Mouse (Mus musculus): ENCODE data around the gene Slc7a7. TPM values are rescaled to one million over a fixed set of nuclear protein-coding genes. Genes with fewer than 3 reads are reported as not detected.

Gene Slc7a7
- polyA plus RNA-seq, 2 experiments: 4.9 to 7.8 TPM

DNA sequence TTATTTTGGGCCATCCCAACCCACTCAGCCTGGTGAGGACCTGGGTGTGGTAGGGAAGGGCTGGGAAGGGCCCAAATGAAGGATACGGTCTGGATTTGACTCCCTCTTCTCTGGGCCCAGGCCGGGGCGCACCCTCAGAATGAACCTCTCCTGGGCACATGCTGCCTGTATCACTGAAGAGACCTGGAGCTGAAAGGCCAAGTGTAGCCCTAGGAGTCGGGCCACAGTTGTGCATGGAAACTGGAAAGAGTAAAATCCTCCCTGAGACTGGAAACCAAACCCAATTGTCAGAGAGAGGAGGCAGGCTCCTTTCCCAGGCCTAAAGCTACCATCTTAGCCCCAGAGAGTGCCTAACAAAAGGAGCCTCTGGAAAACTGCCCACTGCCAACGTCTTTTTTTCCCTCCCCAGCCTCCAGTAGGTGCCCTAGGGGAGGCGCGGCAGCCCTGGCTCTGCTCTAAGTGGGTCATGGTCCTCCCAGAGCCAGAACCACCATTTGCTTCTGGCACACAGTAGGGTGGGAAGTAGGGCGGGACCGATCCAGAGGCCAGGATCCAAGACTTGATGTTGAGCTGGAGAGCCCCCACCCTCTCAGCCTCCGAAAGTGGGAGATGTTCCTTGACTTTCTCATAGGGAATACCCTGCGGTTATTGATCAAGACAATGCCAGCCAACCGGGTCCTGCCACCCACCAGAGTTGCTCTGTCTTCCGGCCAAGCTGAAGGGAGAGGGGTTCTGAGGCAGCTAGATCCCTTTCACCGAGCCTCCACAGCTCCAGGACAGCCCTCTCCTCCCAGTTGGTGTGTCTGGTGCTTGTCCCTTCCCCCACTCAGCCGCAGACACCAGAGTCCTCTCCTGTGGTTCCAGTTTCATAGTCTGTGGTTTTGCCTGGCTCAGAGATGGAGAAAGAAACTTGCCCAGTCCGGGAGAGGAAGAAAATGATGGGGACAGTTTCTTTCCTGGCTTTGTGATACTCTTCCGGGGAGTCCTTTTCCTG lies 15.6 kb upstream of the Slc7a7 start:
- Histone ChIP-seq H3K4me2 (ENCODE audit: low read depth) (peak overlapping the region; percentile 60), H3K4me1 (replicated peaks; ENCODE audit: control insufficient read depth in 2 of 2, insufficient read depth in 2 of 2, low read length in 1 of 2) (peaks cover under 1 to 16% of the 10 kb centered on the region in 2 experiments; a peak in 3 of 4 replicates), H3K9ac (replicated peaks) (peak overlapping the region; percentile 57), H3K9me3 (ENCODE audit: control insufficient read depth, low read length) (no peaks in the 10 kb centered on the region), H3K27me3 (ENCODE audit: control insufficient read depth, insufficient read depth, low read length) (peaks cover 33% of the 10 kb centered on the region), H3K4me3 (ENCODE audit: insufficient read depth in 1 of 2, low read depth in 2 of 2, low read length in 2 of 2) (peak overlapping the region; percentile 55 to 60), H3K27ac (no peak overlapping the region), H3K36me3 (replicated peaks; ENCODE audit: control insufficient read depth, insufficient read depth, low read depth) (no peaks in the 10 kb centered on the region; the same call in 1 of the 2 replicates)
- 25% methylated on average over 17 of the region's 17 CpGs for WGBS (ENCODE audit: insufficient replicate concordance)
- TF ChIP-seq CTCF (IDR thresholded peaks at IDR 0.05; ENCODE audit: low read depth) (no peak), EP300 (IDR thresholded peaks at IDR 0.05; ENCODE audit: low read depth) (no peak)
- no peak for DNase-seq (ENCODE audit: low read depth in 3 of 3, low spot score in 3 of 3)
- no peak for ATAC-seq (ENCODE audit: insufficient read depth)

- Histone ChIP-seq H3K9me3 (ENCODE audit: control insufficient read depth, low read length) (no peaks in the 10 kb centered on the region), H3K27ac (no peak overlapping the region), H3K9ac (replicated peaks) (peak overlapping the region; percentile 57), H3K27me3 (ENCODE audit: control insufficient read depth, insufficient read depth, low read length) (peaks cover 33% of the 10 kb centered on the region), H3K4me2 (ENCODE audit: low read depth) (peak overlapping the region; percentile 60), H3K36me3 (replicated peaks; ENCODE audit: control insufficient read depth, insufficient read depth, low read depth) (no peaks in the 10 kb centered on the region; the same call in 1 of the 2 replicates), H3K4me3 (ENCODE audit: insufficient read depth in 1 of 2, low read depth in 2 of 2, low read length in 2 of 2) (peak overlapping the region; percentile 55 to 60), H3K4me1 (replicated peaks; ENCODE audit: control insufficient read depth in 2 of 2, insufficient read depth in 2 of 2, low read length in 1 of 2) (peaks cover 5 to 20% of the 10 kb centered on the region in 2 experiments; a peak in 3 of 4 replicates)
- ATAC-seq (ENCODE audit: insufficient read depth): no peak
- no peak for DNase-seq (ENCODE audit: low read depth in 3 of 3, low spot score in 3 of 3)
- WGBS (ENCODE audit: insufficient replicate concordance): 4% methylated on average over 54 of the region's 54 CpGs
- TF ChIP-seq CTCF (IDR thresholded peaks at IDR 0.05; ENCODE audit: low read depth) (no peak), EP300 (IDR thresholded peaks at IDR 0.05; ENCODE audit: low read depth) (no peak)
These were observed 14.7 kb upstream of the Slc7a7 start for GRCm38 (mm10) chr14:54432078-54432836.

DNA sequence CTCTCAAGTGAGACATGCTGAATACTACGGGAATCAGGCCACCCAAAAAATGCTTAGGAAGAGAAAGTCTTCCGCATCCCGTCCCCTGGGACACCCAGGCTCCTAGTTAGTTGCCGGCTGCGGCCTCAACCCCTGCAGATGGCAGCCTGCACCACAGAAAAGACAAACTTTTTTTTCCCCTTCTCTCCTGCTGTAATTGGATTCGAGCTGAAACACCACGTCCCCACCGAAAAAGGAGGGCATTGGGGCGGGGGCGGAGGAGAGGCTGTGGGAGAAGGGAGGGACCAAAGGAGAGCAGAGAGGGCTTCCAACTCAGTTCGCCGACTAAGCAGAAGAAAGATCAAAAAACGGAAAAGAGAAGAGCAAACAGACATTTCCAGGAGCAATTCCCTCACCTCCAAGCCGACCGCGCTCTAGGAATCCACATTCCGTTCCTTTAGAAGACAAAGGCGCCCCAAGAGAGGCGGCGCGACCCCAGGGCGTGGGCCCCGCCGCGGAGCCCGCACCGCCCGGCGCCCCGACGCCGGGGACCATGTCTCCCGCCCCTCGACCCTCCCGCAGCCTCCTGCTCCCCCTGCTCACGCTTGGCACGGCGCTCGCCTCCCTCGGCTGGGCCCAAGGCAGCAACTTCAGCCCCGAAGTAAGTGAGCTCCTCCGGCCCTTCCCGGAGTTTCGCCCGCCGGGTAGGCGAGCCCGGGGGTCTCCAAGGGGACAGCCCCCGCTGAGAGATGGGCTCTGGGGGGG lies 13.9 kb upstream of the Slc7a7 start, which contains the start of gene Mmp14:
Gene Mmp14 (plus strand): TSS at position 279 of the 744 bp plus-strand sequence.
- Histone ChIP-seq H3K36me3 (replicated peaks; ENCODE audit: control insufficient read depth, insufficient read depth, low read depth) (no peaks in the 10 kb centered on the region; the same call in 1 of the 2 replicates), H3K4me1 (replicated peaks; ENCODE audit: control insufficient read depth in 2 of 2, insufficient read depth in 2 of 2, low read length in 1 of 2) (peaks cover 5 to 20% of the 10 kb centered on the region in 2 experiments; a peak in 3 of 4 replicates), H3K27ac (peak within 1 kb of the TSS; percentile 13; the same call in 1 of the 2 replicates), H3K27me3 (ENCODE audit: control insufficient read depth, insufficient read depth, low read length) (peaks cover 33% of the 10 kb centered on the region), H3K4me2 (ENCODE audit: low read depth) (peak within 1 kb of the TSS; percentile 60), H3K9ac (replicated peaks) (peak within 1 kb of the TSS; percentile 57), H3K9me3 (ENCODE audit: control insufficient read depth, low read length) (no peaks in the 10 kb centered on the region), H3K4me3 (ENCODE audit: insufficient read depth in 1 of 2, low read depth in 2 of 2, low read length in 2 of 2) (peak within 1 kb of the TSS; percentile 55 to 60)
- no peak for DNase-seq (ENCODE audit: low read depth in 3 of 3, low spot score in 3 of 3)
- TF ChIP-seq CTCF (IDR thresholded peaks at IDR 0.05; ENCODE audit: low read depth) (peak; percentile 26; the same call in 1 of the 2 replicates), EP300 (IDR thresholded peaks at IDR 0.05; ENCODE audit: low read depth) (no peak)
- ATAC-seq (ENCODE audit: insufficient read depth): 0 out of 2 replicates have a peak, but pooled peaks have one; percentile 11
- WGBS (ENCODE audit: insufficient replicate concordance): 2% methylated on average over 49 of the region's 49 CpGs

DNA sequence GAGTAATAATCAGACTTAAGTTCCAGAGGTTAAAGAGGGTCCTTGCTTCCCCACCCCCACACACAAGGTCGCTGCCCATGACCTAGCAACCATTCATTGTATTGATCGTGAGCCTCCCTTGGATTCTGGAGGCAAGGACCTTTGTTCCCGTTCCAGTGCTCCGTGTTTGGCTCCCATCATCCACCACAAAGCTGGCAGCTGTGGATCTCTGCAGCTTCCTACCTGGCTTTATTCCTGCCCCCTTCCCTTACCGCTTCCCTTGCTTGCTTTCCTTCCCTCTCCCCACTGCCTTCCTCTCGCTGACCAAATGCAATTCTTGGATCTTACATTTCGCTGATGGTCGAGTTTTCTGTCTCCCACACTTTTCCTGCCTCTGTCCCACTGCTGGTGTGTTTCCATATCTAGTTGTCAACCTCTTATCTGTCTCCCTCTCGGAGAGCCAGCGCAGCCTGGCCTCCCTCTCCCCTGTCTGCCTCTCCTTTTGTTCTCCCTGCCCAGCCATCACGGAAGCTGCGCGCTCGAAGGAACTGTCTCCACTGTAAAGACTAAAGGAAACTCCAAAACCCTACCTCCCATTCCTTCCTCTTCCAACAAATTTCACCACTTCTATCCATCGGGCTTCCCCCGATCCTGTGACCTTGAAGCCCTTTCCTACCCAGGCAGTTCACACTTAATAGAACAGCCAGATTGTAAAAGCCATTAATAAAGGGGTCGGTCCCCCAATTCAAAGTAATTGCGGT lies 13.0 kb upstream of the Slc7a7 start:
- DNase-seq (ENCODE audit: low read depth in 3 of 3, low spot score in 3 of 3): no peak
- WGBS (ENCODE audit: insufficient replicate concordance): 11% methylated on average over 18 of the region's 18 CpGs

More for the DNA sequence above, 13.0 kb upstream of the Slc7a7 start:
- Histone ChIP-seq H3K4me3 (ENCODE audit: insufficient read depth in 1 of 2, low read depth in 2 of 2, low read length in 2 of 2) (peak overlapping the region; percentile 55 to 60), H3K4me1 (replicated peaks; ENCODE audit: control insufficient read depth in 2 of 2, insufficient read depth in 2 of 2, low read length in 1 of 2) (peaks cover 11 to 30% of the 10 kb centered on the region in 2 experiments), H3K9me3 (ENCODE audit: control insufficient read depth, low read length) (no peaks in the 10 kb centered on the region), H3K4me2 (ENCODE audit: low read depth) (peak overlapping the region; percentile 60), H3K27ac (peak overlapping the region; percentile 13; the same call in 1 of the 2 replicates), H3K9ac (replicated peaks) (peak overlapping the region; percentile 27), H3K36me3 (replicated peaks; ENCODE audit: control insufficient read depth, insufficient read depth, low read depth) (no peaks in the 10 kb centered on the region; the same call in 1 of the 2 replicates), H3K27me3 (ENCODE audit: control insufficient read depth, insufficient read depth, low read length) (peaks cover 33% of the 10 kb centered on the region)
- TF ChIP-seq CTCF (IDR thresholded peaks at IDR 0.05; ENCODE audit: low read depth): no peak
- no peak for TF ChIP-seq EP300 (IDR thresholded peaks at IDR 0.05; ENCODE audit: low read depth)
- no peak for ATAC-seq (ENCODE audit: insufficient read depth)

Data from liver, embryonic 14.5 days (tissue).